Mouse (Mus musculus): Measurements from ENCODE around the gene Dab2ip. TPM values are rescaled to one million over a fixed set of nuclear protein-coding genes. Genes with fewer than 3 reads are reported as not detected.

Gene Dab2ip
- total and polyA plus RNA-seq, 3 experiments, result 4.0 to 9.9 TPM; not detected in 1

DNA sequence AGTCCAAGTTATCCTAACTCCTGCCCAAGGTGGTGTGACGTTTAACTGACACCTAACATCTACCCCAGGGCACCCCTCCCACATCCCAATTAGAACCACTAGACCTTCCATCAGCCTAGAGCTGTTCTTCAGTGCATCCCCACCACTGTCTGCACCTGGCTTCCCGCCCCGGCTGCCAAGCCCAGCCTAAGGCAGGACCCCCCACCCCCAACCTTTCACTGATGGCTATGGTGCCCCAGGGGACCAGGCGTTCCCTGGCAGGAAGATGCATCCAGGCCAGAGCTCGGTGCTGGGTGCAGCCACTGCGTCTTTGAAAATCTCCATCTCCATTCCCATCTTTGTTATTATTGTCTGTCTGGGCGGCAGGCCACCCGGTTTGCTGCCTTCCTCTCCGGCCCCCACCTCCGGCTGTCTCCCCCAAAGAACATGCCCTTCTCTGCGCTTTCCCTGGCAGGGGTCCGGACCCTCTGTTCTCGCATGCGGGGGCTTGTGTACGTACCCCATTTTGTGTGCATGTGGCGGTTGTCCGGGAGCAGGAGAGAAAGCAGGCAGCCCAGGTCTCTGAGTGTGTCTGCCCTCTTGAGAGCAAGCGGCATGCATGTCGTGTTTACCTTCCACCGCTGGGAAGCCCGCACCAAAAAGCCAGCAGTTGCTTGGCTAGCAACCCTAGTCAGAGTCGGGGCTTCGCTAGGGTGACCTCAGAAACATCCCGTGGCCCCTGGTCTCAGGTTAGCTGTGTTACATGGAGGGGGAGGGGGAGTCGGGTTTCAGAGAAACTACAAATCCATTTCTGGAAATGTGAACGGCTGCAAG, 104.9 kb downstream of the Dab2ip start:
- H3K9ac ChIP-seq (ENCODE audit: control insufficient read depth, low read depth, low read length, poor library complexity, severe bottlenecking), result no peak overlapping the region
- TF ChIP-seq EP300 (IDR thresholded peaks at IDR 0.05; ENCODE audit: low read depth in 1 of 2, low read length in 2 of 2), result no peak
- TF ChIP-seq ZNF384 (IDR thresholded peaks at IDR 0.05; ENCODE audit: low read depth, low read length), result no peak
- TF ChIP-seq USF1 (IDR thresholded peaks at IDR 0.05; ENCODE audit: low read depth, low read length), result no peak
- no peak for TF ChIP-seq BHLHE40 (IDR thresholded peaks at IDR 0.05; ENCODE audit: borderline replicate concordance, low read depth, low read length)
- no peak for TF ChIP-seq HCFC1 (IDR thresholded peaks at IDR 0.05; ENCODE audit: low read depth, low read length)
- no peak for TF ChIP-seq ZC3H11A (IDR thresholded peaks at IDR 0.05; ENCODE audit: low read depth, low read length)
- no peak for TF ChIP-seq NELFE (IDR thresholded peaks at IDR 0.05; ENCODE audit: low read depth, low read length)
- no peak for TF ChIP-seq TCF12 (IDR thresholded peaks at IDR 0.05; ENCODE audit: low read depth, low read length)
- TF ChIP-seq MAX (IDR thresholded peaks at IDR 0.05; ENCODE audit: low read length), result no peak
- no peak for TF ChIP-seq ETS1 (IDR thresholded peaks at IDR 0.05; ENCODE audit: low read depth, low read length)
- no peak for TF ChIP-seq POLR2AphosphoS2 (IDR thresholded peaks at IDR 0.05; ENCODE audit: low read length)
- TF ChIP-seq CHD1 (IDR thresholded peaks at IDR 0.05; ENCODE audit: low read depth, low read length), result no peak
- TF ChIP-seq USF2 (IDR thresholded peaks at IDR 0.05; ENCODE audit: borderline replicate concordance in 1 of 2, insufficient read depth in 1 of 2, low read depth in 1 of 2, low read length in 2 of 2), result no peak
- no peak for TF ChIP-seq POLR2A (IDR thresholded peaks at IDR 0.05; ENCODE audit: control insufficient read depth in 1 of 2, insufficient read depth in 1 of 2, low read depth in 1 of 2, low read length in 2 of 2, poor library complexity in 1 of 2)
- no peak for TF ChIP-seq SIN3A (IDR thresholded peaks at IDR 0.05; ENCODE audit: low read length)
- no peak for TF ChIP-seq NRF1 (IDR thresholded peaks at IDR 0.05; ENCODE audit: insufficient read depth, low read depth, low read length, poor library complexity, severe bottlenecking)
- no peak for TF ChIP-seq JUND (IDR thresholded peaks at IDR 0.05; ENCODE audit: low read depth, low read length)
- no peak for TF ChIP-seq GATA1 (IDR thresholded peaks at IDR 0.05; ENCODE audit: low read depth, low read length)
- no peak for TF ChIP-seq MXI1 (IDR thresholded peaks at IDR 0.05; ENCODE audit: low read depth, low read length)
- peaks cover 4 to 9% of the 10 kb centered on the region in 2 experiments for H3K27me3 ChIP-seq (ENCODE audit: control insufficient read depth in 1 of 2, insufficient read depth in 2 of 2, low read length in 2 of 2)
- no peaks in the 10 kb centered on the region for H3K4me1 ChIP-seq (ENCODE audit: control insufficient read depth in 1 of 2, insufficient read depth in 2 of 2, low read length in 2 of 2)
- H3K9me3 ChIP-seq (replicated peaks; ENCODE audit: insufficient read depth, low read length), result no peaks in the 10 kb centered on the region
- H3K36me3 ChIP-seq (ENCODE audit: control insufficient read depth in 1 of 2, insufficient read depth in 2 of 2, low read length in 2 of 2), result no peaks in the 10 kb centered on the region
- H3K27ac ChIP-seq (ENCODE audit: control insufficient read depth, low read depth, low read length), result no peak overlapping the region
- no peak for DNase-seq (ENCODE audit: low read depth, low spot score)
- no peak overlapping the region for H3K4me3 ChIP-seq (ENCODE audit: control insufficient read depth in 1 of 2, insufficient read depth in 1 of 2, low read depth in 2 of 2, low read length in 2 of 2)
- no peaks in the 10 kb centered on the region for H3K79me2 ChIP-seq (ENCODE audit: control insufficient read depth, insufficient read depth, low read length, poor library complexity)

DNA sequence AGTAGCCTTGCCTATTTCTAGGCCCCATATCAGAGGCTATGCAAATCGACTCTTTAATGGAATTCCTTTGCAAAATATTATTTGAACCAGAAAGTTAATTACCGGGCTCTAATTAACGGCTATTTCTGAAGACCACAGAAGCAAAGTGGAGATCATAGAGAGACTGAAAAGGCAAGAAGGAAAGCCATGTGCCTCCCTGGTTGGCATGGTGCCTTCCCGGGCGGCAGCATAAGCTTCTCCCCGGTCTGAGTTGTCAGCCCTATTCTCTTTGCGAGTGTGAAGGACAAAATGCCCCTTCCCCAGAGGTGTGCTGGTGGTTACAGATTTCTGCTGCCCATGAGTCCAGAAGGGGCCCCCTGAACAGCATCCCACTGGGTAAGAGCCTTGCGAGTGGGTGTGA, 109.7 kb downstream of the Dab2ip start:
- Histone ChIP-seq H3K4me1 (ENCODE audit: control insufficient read depth in 1 of 2, insufficient read depth in 2 of 2, low read length in 2 of 2) (no peaks in the 10 kb centered on the region), H3K27ac (ENCODE audit: control insufficient read depth, low read depth, low read length) (no peak overlapping the region), H3K27me3 (ENCODE audit: control insufficient read depth in 1 of 2, insufficient read depth in 2 of 2, low read length in 2 of 2) (peaks cover 6 to 16% of the 10 kb centered on the region in 2 experiments), H3K36me3 (ENCODE audit: control insufficient read depth in 1 of 2, insufficient read depth in 2 of 2, low read length in 2 of 2) (no peaks in the 10 kb centered on the region), H3K9me3 (replicated peaks; ENCODE audit: insufficient read depth, low read length) (no peaks in the 10 kb centered on the region), H3K9ac (ENCODE audit: control insufficient read depth, low read depth, low read length, poor library complexity, severe bottlenecking) (no peak overlapping the region), H3K4me3 (ENCODE audit: control insufficient read depth in 1 of 2, insufficient read depth in 1 of 2, low read depth in 2 of 2, low read length in 2 of 2) (no peak overlapping the region), H3K79me2 (ENCODE audit: control insufficient read depth, insufficient read depth, low read length, poor library complexity) (no peaks in the 10 kb centered on the region)
- TF ChIP-seq EP300 (IDR thresholded peaks at IDR 0.05; ENCODE audit: low read depth in 1 of 2, low read length in 2 of 2) (no peak), SIN3A (IDR thresholded peaks at IDR 0.05; ENCODE audit: low read length) (no peak), ZKSCAN1 (IDR thresholded peaks at IDR 0.05; ENCODE audit: low read depth, low read length) (no peak), ZMIZ1 (IDR thresholded peaks at IDR 0.05; ENCODE audit: low read depth, low read length) (no peak), MAFK (IDR thresholded peaks at IDR 0.05; ENCODE audit: borderline replicate concordance, low read depth, low read length) (no peak), POLR2AphosphoS2 (IDR thresholded peaks at IDR 0.05; ENCODE audit: low read length) (no peak), SMC3 (IDR thresholded peaks at IDR 0.05; ENCODE audit: low read depth, low read length) (no peak), CHD1 (IDR thresholded peaks at IDR 0.05; ENCODE audit: low read depth, low read length) (no peak), TBP (IDR thresholded peaks at IDR 0.05; ENCODE audit: low read depth, low read length) (no peak), TCF12 (IDR thresholded peaks at IDR 0.05; ENCODE audit: low read depth, low read length) (no peak), RAD21 (IDR thresholded peaks at IDR 0.05; ENCODE audit: low read depth, low read length) (no peak), UBTF (IDR thresholded peaks at IDR 0.05; ENCODE audit: borderline replicate concordance, insufficient read depth, low read depth, low read length) (no peak), MEF2A (IDR thresholded peaks at IDR 0.05; ENCODE audit: extremely low read depth, insufficient replicate concordance, low read depth, low read length, poor library complexity, severe bottlenecking) (no peak), MAZ (IDR thresholded peaks at IDR 0.05; ENCODE audit: low read depth, low read length) (no peak), GABPA (IDR thresholded peaks at IDR 0.05; ENCODE audit: low read depth, low read length) (no peak)
- no peak for DNase-seq (ENCODE audit: low read depth, low spot score)
